Mouse (Mus musculus): ENCODE measurements around the gene Fam71f2. TPM values are rescaled to one million over a fixed set of nuclear protein-coding genes. Genes with fewer than 3 reads are reported as not detected.

Gene Fam71f2
- 0.65 and 0.72 TPM in 2 replicates for polyA plus RNA-seq (2016; fragmentation: Nextera tagmentation; extraction: Ambion mirVana)

- H3K4me2 ChIP-seq (replicated peaks): no peak within 1 kb of the TSS
- no peak for ATAC-seq (ENCODE audit: low FRiP score)
- no peaks in the 10 kb centered on the region for H3K9me3 ChIP-seq (replicated peaks)
- 84% methylated on average over 8 of the region's 8 CpGs for WGBS
- no peak within 1 kb of the TSS for H3K27ac ChIP-seq
- no peak within 1 kb of the TSS for H3K4me3 ChIP-seq
- H3K27me3 ChIP-seq: no peaks in the 10 kb centered on the region
- H3K4me1 ChIP-seq: peaks cover 5% of the 10 kb centered on the region; the same call in 1 of the 2 replicates
- H3K9ac ChIP-seq: no peak within 1 kb of the TSS
- H3K36me3 ChIP-seq: no peaks in the 10 kb centered on the region
Measured at GRCm38 (mm10) chr6:29279293-29279692, at the start of gene Fam71f2. Gene Fam71f2 (plus strand): TSS chr6:29279593.

DNA sequence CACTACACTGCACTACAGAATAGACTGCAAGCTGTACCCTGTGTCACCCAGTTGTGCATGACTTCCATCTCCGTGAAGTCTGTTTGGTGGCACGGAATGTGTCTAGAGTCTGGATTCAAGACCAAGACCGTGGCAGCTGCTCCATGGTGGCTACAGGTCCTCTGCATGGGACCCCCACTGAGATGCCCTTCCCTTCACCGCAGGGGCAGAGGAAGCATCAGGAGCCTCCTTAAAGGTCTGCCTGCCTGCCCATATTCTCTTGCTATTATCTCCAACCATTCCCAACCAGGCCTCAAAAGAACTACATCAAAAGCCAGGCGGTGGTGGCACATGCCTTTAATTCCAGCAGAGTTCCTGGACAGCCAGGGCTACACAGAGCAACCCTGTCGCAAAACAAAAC lies 49.0 kb upstream of the Fam71f2 start:
- WGBS: 66% methylated on average over 6 of the region's 6 CpGs
- ATAC-seq (ENCODE audit: low FRiP score): no peak
- H3K9ac ChIP-seq: no peak overlapping the region
- H3K9me3 ChIP-seq (replicated peaks): no peaks in the 10 kb centered on the region
- no peaks in the 10 kb centered on the region for H3K27me3 ChIP-seq
- no peak overlapping the region for H3K4me3 ChIP-seq
- H3K4me1 ChIP-seq: no peaks in the 10 kb centered on the region
- no peak overlapping the region for H3K27ac ChIP-seq
- H3K4me2 ChIP-seq (replicated peaks): no peak overlapping the region
- H3K36me3 ChIP-seq: no peaks in the 10 kb centered on the region

DNA sequence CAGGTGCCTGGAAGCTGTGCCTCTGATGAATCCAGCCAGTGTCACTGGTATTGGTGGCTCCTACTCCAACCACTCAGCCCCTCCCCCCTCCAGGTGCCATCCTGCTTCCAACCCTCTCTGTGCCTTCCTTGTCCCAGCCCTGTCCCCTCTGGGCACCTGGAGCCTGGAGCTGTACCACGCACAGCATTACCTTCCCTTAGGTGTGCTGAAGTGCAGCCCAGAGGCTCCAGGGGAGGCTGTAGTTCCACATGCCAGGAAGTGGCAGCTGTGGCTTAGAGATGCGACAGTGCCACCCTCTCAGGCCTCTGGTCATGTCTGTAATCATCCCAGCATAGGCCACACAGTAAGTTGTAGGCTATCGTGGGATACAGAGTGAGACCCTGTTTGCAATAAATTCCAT lies 47.6 kb upstream of the Fam71f2 start:
- Histone ChIP-seq H3K9ac (no peak overlapping the region), H3K27ac (no peak overlapping the region), H3K9me3 (replicated peaks) (no peaks in the 10 kb centered on the region), H3K4me1 (no peaks in the 10 kb centered on the region), H3K27me3 (no peaks in the 10 kb centered on the region), H3K36me3 (no peaks in the 10 kb centered on the region), H3K4me2 (replicated peaks) (no peak overlapping the region), H3K4me3 (no peak overlapping the region)
- 75% methylated on average over 3 of the region's 3 CpGs for WGBS
- no peak for ATAC-seq (ENCODE audit: low FRiP score)

DNA sequence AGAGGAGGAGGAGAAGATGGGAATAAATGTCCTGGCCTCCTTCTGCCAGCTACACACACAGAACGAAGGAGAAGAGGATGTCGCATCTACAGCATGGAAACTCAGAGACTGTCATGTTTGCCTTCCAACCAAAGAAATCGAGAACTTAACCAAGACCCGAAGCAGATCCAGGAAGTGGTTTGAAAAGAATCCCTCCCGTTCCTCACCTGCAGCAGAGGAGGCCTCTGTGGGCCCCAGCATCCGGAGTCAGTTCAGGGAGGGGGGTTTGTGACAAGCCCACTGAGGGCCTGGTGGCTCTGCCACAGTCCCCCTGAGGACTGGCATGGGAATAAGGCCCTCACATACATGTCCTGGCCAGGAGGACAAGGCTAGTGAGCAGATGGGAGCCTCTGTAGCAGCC lies 47.1 kb upstream of the Fam71f2 start:
- Histone ChIP-seq H3K27me3 (no peaks in the 10 kb centered on the region), H3K36me3 (no peaks in the 10 kb centered on the region), H3K9me3 (replicated peaks) (no peaks in the 10 kb centered on the region; the same call in 1 of the 2 replicates), H3K9ac (no peak overlapping the region), H3K27ac (no peak overlapping the region), H3K4me3 (no peak overlapping the region), H3K4me2 (replicated peaks) (no peak overlapping the region), H3K4me1 (no peaks in the 10 kb centered on the region)
- no peak for ATAC-seq (ENCODE audit: low FRiP score)
- WGBS: 75% methylated on average over 6 of the region's 6 CpGs

DNA sequence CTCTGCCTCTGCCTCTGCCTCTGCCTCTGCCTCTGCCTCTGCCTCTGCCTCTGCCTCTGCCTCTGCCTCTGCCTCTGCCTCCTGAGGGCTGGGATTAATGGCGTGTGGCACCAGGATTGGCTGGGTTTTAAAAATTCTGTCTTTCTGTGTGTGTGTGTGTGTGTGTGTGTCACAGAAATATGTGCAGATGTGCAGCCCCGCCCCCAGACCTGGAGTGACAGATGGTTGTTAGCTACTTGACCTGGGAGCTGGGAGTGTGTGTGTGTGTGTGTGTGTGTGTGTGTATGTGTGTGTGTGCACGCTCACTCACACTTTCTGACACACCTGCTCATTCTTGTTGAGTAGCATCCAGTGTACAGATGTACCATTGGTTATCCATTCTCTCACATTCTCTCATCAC lies 45.7 kb upstream of the Fam71f2 start:
- Histone ChIP-seq H3K9ac (no peak overlapping the region), H3K27me3 (no peaks in the 10 kb centered on the region), H3K36me3 (no peaks in the 10 kb centered on the region), H3K27ac (no peak overlapping the region), H3K4me3 (no peak overlapping the region), H3K9me3 (replicated peaks) (no peaks in the 10 kb centered on the region; the same call in 1 of the 2 replicates), H3K4me2 (replicated peaks) (no peak overlapping the region), H3K4me1 (no peaks in the 10 kb centered on the region)
- ATAC-seq (ENCODE audit: low FRiP score): no peak
- 87% methylated on average over 3 of the region's 3 CpGs for WGBS

- WGBS: 45% methylated on average over 8 of the region's 8 CpGs
- Histone ChIP-seq H3K9me3 (replicated peaks) (no peaks in the 10 kb centered on the region; the same call in 1 of the 2 replicates), H3K4me3 (no peak overlapping the region), H3K36me3 (no peaks in the 10 kb centered on the region), H3K4me1 (no peaks in the 10 kb centered on the region), H3K4me2 (replicated peaks) (no peak overlapping the region), H3K27ac (no peak overlapping the region), H3K27me3 (no peaks in the 10 kb centered on the region), H3K9ac (no peak overlapping the region)
- no peak for ATAC-seq (ENCODE audit: low FRiP score)
Measured at GRCm38 (mm10) chr6:29234272-29234671, 45.1 kb upstream of the Fam71f2 start.

DNA sequence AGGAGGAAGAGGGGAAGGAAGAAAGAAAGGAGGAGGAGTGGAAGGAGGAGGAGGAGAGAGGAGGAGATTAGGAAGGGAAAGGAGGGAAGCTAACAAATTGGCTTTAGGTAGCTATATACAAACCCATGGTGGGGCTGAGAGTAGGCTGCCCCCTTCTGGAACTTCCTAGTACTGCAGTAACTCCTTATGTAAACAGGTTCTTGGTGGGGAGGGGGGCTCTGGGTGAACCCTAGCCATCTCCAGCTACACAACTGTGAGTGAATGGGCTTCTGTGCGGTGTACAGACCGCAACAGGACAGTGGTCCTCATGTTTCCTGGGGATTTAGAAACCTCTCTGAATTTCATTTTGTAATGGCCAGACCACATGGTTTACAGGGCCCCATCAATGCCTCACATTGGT lies 38.6 kb upstream of the Fam71f2 start:
- Histone ChIP-seq H3K36me3 (no peaks in the 10 kb centered on the region), H3K9me3 (replicated peaks) (no peaks in the 10 kb centered on the region; the same call in 1 of the 2 replicates), H3K4me1 (no peaks in the 10 kb centered on the region), H3K4me3 (no peak overlapping the region), H3K27me3 (no peaks in the 10 kb centered on the region; the same call in 1 of the 2 replicates), H3K27ac (no peak overlapping the region), H3K4me2 (replicated peaks) (no peak overlapping the region), H3K9ac (no peak overlapping the region)
- ATAC-seq (ENCODE audit: low FRiP score): no peak
- WGBS: 39% methylated on average over 2 of the region's 2 CpGs

GRCm38 (mm10) chr6:29241697-29242096 lies 37.7 kb upstream of the Fam71f2 start:
- no peak for ATAC-seq (ENCODE audit: low FRiP score)
- Histone ChIP-seq H3K4me2 (replicated peaks) (no peak overlapping the region), H3K4me1 (no peaks in the 10 kb centered on the region), H3K27me3 (no peaks in the 10 kb centered on the region; the same call in 1 of the 2 replicates), H3K4me3 (no peak overlapping the region), H3K9me3 (replicated peaks) (no peaks in the 10 kb centered on the region; the same call in 1 of the 2 replicates), H3K27ac (no peak overlapping the region), H3K9ac (no peak overlapping the region), H3K36me3 (no peaks in the 10 kb centered on the region)
- WGBS: 57% methylated on average over 2 of the region's 2 CpGs

- no peaks in the 10 kb centered on the region; the same call in 1 of the 2 replicates for H3K9me3 ChIP-seq (replicated peaks)
- ATAC-seq (ENCODE audit: low FRiP score): no peak
- H3K4me2 ChIP-seq (replicated peaks): no peak overlapping the region
- H3K27me3 ChIP-seq: no peaks in the 10 kb centered on the region; the same call in 1 of the 2 replicates
- H3K9ac ChIP-seq: no peak overlapping the region
- no peaks in the 10 kb centered on the region for H3K36me3 ChIP-seq
- H3K27ac ChIP-seq: no peak overlapping the region
- 55% methylated on average over 1 of the region's 1 CpGs for WGBS
- no peak overlapping the region for H3K4me3 ChIP-seq
- no peaks in the 10 kb centered on the region for H3K4me1 ChIP-seq
Measured at GRCm38 (mm10) chr6:29242265-29242664, 37.1 kb upstream of the Fam71f2 start.

DNA sequence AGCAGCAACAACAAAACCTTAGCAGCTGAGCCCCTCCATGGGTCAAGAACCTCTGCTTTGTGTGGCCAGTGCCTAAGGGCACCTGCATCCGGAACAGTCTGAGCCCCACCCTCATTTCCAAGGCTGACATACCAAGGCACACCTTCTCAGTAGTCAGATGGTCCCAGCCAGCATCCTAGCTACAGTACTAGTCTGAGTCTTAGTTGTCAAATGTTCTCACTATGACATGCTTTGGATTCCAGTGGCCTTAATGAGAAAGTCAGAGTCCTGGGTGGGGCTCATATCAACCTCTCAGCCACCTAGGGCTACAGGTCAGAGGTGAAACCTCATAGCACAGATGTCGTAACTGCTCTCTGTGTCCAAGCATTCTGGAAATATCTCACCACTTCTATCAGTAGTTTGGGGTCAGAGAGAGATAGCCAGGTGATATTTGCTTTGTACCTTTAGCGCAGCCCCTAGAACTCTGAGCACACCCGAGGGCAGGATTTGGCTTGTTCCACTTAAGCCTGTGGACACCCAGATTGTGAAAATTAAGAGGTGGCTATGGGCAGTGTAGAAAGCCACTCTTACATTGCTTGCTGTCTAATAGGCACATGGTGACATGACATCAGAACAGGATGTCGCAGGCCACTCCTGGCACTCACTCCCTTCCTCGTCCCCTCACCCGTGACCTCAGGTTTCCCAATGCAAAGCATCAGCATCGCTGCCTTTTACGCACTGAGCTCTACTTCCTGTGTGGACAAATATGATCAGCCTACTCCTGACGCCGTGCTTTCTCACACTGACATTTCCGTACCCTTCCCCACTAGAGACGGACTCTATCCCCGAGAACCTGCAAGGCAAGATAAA lies 33.9 kb upstream of the Fam71f2 start:
- no peaks in the 10 kb centered on the region for H3K9me3 ChIP-seq (replicated peaks)
- 78% methylated on average over 14 of the region's 14 CpGs for WGBS
- H3K4me3 ChIP-seq: no peak overlapping the region
- no peaks in the 10 kb centered on the region; the same call in 1 of the 2 replicates for H3K27me3 ChIP-seq
- H3K27ac ChIP-seq: no peak overlapping the region
- H3K4me2 ChIP-seq (replicated peaks): no peak overlapping the region
- H3K4me1 ChIP-seq: no peaks in the 10 kb centered on the region
- H3K36me3 ChIP-seq: no peaks in the 10 kb centered on the region
- no peak for ATAC-seq (ENCODE audit: low FRiP score)
- H3K9ac ChIP-seq: no peak overlapping the region

- H3K9ac ChIP-seq: no peak overlapping the region
- H3K9me3 ChIP-seq (replicated peaks): no peaks in the 10 kb centered on the region
- no peak overlapping the region for H3K4me2 ChIP-seq (replicated peaks)
- H3K4me3 ChIP-seq: no peak overlapping the region
- no peaks in the 10 kb centered on the region for H3K4me1 ChIP-seq
- H3K36me3 ChIP-seq: no peaks in the 10 kb centered on the region
- no peaks in the 10 kb centered on the region; the same call in 1 of the 2 replicates for H3K27me3 ChIP-seq
- no peak for ATAC-seq (ENCODE audit: low FRiP score)
- WGBS: 75% methylated on average over 3 of the region's 3 CpGs
- H3K27ac ChIP-seq: no peak overlapping the region
Measured at GRCm38 (mm10) chr6:29246183-29246582, 33.2 kb upstream of the Fam71f2 start.

DNA sequence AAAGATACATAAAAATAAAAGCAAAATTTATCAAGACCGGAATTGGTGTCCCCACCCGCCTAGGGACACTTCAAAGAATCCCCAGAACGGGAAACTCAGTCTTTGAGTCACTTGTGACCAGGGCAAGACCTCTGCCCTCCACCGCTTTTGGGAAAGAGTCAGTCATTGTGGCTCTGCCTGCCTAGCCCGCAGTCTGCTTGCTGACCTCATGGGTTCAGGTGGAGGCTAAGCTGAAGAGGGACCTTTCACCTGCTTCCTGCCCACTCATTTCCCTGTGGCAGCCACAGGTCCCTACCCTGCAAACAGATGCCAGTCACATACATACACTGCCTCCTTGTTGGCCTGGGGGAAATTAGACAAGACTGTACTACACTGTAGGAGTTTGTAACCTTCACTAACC lies 32.8 kb upstream of the Fam71f2 start:
- H3K4me2 ChIP-seq (replicated peaks): no peak overlapping the region
- no peaks in the 10 kb centered on the region for H3K9me3 ChIP-seq (replicated peaks)
- H3K9ac ChIP-seq: no peak overlapping the region
- ATAC-seq (ENCODE audit: low FRiP score): no peak
- H3K27me3 ChIP-seq: no peaks in the 10 kb centered on the region; the same call in 1 of the 2 replicates
- H3K27ac ChIP-seq: no peak overlapping the region
- WGBS: 49% methylated on average over 5 of the region's 5 CpGs
- H3K4me3 ChIP-seq: no peak overlapping the region
- no peaks in the 10 kb centered on the region for H3K4me1 ChIP-seq
- H3K36me3 ChIP-seq: no peaks in the 10 kb centered on the region

GRCm38 (mm10) chr6:29247072-29247471 lies 32.3 kb upstream of the Fam71f2 start:
- H3K4me1 ChIP-seq: no peaks in the 10 kb centered on the region
- ATAC-seq (ENCODE audit: low FRiP score): no peak
- H3K36me3 ChIP-seq: no peaks in the 10 kb centered on the region
- no peaks in the 10 kb centered on the region for H3K9me3 ChIP-seq (replicated peaks)
- no peak overlapping the region for H3K4me2 ChIP-seq (replicated peaks)
- 49% methylated on average over 4 of the region's 4 CpGs for WGBS
- H3K27ac ChIP-seq: no peak overlapping the region
- no peak overlapping the region for H3K9ac ChIP-seq
- no peaks in the 10 kb centered on the region; the same call in 1 of the 2 replicates for H3K27me3 ChIP-seq
- H3K4me3 ChIP-seq: no peak overlapping the region

Measured in hindbrain, embryonic 12.5 days (tissue).